Mouse (Mus musculus) adrenal gland, adult 10 weeks (tissue): ENCODE results near the gene Fstl3. TPM values are rescaled to one million over a fixed set of nuclear protein-coding genes. Genes with fewer than 3 reads are reported as not detected.

Experiments
- polyA plus RNA-seq: library from polyadenylated mRNA; stranded (reverse); fragments of 350-450 nt; fragmentation: Illumina TruSeq; extraction: RNeasy Lipid Tissue Mini Kit (QIAGEN cat#74804); gene quantifications from one replicate; pipeline ENCODE4 v1.2.3, GENCODE M21; 2014; ENCODE audit warnings: low read depth, low replicate concordance

The Fstl3 gene
- 6.9 TPM for polyA plus RNA-seq

DNA sequence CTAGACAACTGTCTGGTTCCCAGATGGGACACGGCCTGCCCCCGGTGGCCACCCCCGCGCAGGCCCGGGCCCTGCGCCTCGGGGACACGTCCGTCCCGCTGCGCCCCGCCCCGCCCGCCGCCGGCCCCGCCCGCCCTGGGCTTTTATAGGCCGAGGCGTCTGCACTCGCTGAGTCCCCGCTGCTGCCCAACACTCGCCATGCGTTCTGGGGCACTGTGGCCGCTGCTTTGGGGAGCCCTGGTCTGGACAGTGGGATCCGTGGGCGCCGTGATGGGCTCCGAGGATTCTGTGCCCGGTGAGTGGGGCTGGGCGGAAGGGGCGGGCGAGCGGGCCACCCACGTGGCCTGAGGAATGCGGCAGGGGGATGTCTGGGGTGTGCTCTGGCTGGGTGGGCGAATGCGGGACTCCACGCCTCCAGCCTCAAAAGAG lies at the start of gene Fstl3:
TSS of gene Fstl3 (plus strand) at position 170 of the 429 bp plus-strand sequence.

DNA sequence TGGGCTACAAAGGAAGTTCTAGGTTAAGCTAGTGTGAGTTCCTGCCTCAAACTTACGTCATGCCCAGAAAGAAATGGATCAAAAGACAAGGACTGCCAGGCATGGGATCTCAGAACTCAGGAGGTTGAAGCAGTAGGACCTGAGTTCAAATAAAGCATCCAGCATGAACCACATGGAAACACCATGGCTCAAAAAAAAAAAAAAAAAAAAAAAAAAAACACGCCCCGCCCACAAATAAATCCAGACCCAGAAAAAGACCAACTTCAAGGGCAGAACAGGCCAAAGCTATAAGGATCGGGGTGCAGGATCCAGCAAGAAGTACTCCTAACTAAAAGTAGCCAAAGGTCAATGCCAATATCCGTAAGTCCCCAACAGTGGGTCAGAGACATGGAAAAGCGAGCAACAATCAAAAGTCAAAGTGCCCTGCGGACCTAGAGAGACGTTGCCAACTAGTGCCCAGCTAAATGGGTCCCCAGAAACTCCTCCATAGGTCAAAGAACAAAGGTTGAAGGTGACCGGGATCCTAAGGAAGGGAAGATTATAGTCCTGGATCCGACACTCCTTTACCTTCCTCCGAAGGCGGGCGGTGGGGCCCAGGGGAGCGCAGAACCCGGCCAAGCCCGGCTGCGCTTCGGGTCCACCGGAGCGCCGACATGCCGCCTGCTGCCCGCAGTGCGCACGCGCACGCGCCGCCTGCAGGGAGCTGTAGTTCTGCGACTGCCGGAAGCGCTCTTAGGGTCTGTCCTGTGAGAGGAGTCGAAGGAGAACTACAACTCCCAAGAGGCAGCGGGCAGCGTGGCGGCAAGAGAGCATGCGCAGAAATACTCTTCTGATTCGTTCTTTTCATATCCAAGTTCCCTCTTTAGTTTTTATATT lies 30.9 kb upstream of the Fstl3 start, which contains the start of gene Polrmt:
TSS of gene Polrmt (minus strand) at position 684 of the 876 bp plus-strand sequence.

DNA sequence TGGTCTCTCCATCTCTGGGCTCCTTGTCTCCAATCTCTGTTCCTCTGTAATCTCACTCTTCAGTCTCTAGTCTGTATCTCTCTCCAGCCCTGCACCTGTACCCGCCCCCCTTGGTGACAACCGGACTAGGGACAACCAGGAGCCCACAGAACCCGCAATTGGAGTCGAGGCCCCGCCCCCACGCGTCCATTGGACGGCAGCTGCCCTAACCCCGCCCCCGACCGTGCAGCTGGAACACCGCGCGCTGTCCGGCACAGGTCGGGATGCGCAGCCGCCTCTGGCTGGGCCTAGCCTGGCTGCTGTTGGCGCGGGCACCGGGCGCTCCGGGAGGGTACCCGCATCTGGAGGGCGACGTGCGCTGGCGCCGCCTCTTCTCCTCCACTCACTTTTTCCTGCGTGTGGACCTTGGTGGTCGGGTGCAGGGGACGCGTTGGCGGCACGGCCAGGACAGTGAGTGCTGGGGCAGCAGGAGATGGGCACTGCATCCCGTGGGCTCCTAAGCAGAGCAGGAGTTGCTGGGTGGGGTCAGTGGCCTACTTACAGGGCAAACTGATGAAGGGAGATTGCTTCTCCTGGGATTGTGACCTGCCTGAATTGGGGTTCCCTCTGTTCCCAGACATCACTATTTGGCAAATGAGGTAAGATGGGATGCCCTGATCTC lies 22.1 kb upstream of the Fstl3 start, which contains the start of gene Fgf22:
TSS of gene Fgf22 (plus strand) at position 221 of the 661 bp plus-strand sequence.

DNA sequence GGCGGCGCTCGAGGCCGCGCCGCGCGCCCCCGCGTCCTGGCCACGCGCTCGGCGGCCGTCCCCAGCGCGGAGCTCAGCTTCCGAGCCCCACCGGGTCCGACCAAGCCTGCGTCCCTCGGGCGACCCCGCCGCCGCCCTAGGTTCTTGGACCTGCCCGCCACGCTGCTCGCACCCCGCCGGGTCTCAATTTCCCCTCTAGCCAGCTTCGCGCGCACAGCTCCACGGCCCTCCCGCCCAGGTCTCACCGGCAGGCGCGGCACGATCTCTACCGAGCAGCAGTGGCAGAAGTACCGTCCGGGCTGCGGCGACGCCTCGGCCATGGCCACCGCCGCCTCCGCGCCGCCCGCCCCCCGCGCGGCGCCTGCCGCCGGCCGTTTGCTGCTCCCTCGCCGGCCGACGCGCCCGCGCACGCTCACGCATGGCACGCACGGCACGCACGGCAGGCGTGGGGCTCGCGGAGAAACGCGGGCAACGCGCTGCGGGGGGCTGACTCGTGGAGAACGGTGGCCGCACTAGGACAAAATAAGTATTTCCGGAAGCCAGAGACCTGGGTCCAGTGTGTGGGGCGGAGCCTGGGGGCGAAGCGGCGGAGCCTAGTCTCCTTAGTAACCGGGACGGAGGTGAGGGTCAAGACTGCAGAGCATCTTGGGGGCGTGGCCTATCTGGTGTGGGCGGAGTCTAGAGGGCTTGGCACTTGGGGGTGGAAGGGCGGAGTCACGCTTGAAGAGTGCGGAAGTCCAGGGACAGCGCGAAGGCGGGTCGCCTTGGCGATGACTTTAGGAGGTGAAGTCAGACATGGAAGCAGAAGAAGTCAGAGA lies 10.4 kb upstream of the Fstl3 start, which contains the start of gene Rnf126:
TSS of gene Rnf126 (minus strand) at position 445 of the 818 bp plus-strand sequence.

GRCm38 (mm10) chr10:79790861-79791260 lies 13.8 kb downstream of the Fstl3 start, which contains the start of gene Prss57:
TSS of gene Prss57 (minus strand) at chr10:79790961.

GRCm38 (mm10) chr10:79793051-79793737 lies 16.1 kb downstream of the Fstl3 start, which contains the start of gene Palm:
TSS of gene Palm (plus strand) at chr10:79793572.

GRCm38 (mm10) chr10:79820782-79821181 lies 43.7 kb downstream of the Fstl3 start, which contains the start of gene Misp:
TSS of gene Misp (plus strand) at chr10:79820989.

Other genes with a start within 250 kb of the Fstl3 start
- gene Plpp2, start 243.5 kb upstream of the Fstl3 start, polyA plus RNA-seq = 1.7 TPM
- gene Mier2, start 222.1 kb upstream of the Fstl3 start, polyA plus RNA-seq = not detected
- gene Theg, start 189.9 kb upstream of the Fstl3 start, polyA plus RNA-seq = not detected
- gene C2cd4c, start 163.2 kb upstream of the Fstl3 start, polyA plus RNA-seq = not detected
- gene Shc2, start 139.4 kb upstream of the Fstl3 start, polyA plus RNA-seq = 1.1 TPM
- gene Odf3l2, start 131.5 kb upstream of the Fstl3 start, polyA plus RNA-seq = not detected
- not detected for gene Madcam1, start 112.7 kb upstream of the Fstl3 start, polyA plus RNA-seq
- gene Tpgs1, start 107.9 kb upstream of the Fstl3 start, polyA plus RNA-seq = not detected
- gene Cdc34, start 95.1 kb upstream of the Fstl3 start, polyA plus RNA-seq = not detected
- gene Gzmm, start 88.3 kb upstream of the Fstl3 start, polyA plus RNA-seq = not detected
- gene Bsg, start 72.8 kb upstream of the Fstl3 start, polyA plus RNA-seq = 289 TPM
- not detected for gene Hcn2, start 60.6 kb upstream of the Fstl3 start, polyA plus RNA-seq
- not detected for gene Polrmt, start 30.7 kb upstream of the Fstl3 start, polyA plus RNA-seq
- gene Fgf22, start 22.2 kb upstream of the Fstl3 start, polyA plus RNA-seq = not detected
- gene Rnf126, start 10.3 kb upstream of the Fstl3 start, polyA plus RNA-seq = 0.58 TPM
- gene Prss57, start 13.7 kb downstream of the Fstl3 start, polyA plus RNA-seq = not detected
- gene Palm, start 16.3 kb downstream of the Fstl3 start, polyA plus RNA-seq = 0.93 TPM
- gene Misp, start 43.7 kb downstream of the Fstl3 start, polyA plus RNA-seq = not detected
- 69.8 TPM for gene Ptbp1, start 77.2 kb downstream of the Fstl3 start, polyA plus RNA-seq
- gene Prtn3, start 97.2 kb downstream of the Fstl3 start, polyA plus RNA-seq = not detected
- gene Plppr3, start 97.4 kb downstream of the Fstl3 start, polyA plus RNA-seq = not detected
- gene Elane, start 109.0 kb downstream of the Fstl3 start, polyA plus RNA-seq = not detected
- 14.9 TPM for gene Cfd, start 113.6 kb downstream of the Fstl3 start, polyA plus RNA-seq
- not detected for gene Med16, start 131.7 kb downstream of the Fstl3 start, polyA plus RNA-seq
- gene Gm26602, start 133.6 kb downstream of the Fstl3 start, polyA plus RNA-seq = not detected
- not detected for gene Kiss1r, start 139.7 kb downstream of the Fstl3 start, polyA plus RNA-seq
- 8.8 TPM for gene R3hdm4, start 143.9 kb downstream of the Fstl3 start, polyA plus RNA-seq
- 1.9 TPM for gene Arid3a, start 149.8 kb downstream of the Fstl3 start, polyA plus RNA-seq
- 1.2 TPM for gene Wdr18, start 182.9 kb downstream of the Fstl3 start, polyA plus RNA-seq
- gene Grin3b, start 193.4 kb downstream of the Fstl3 start, polyA plus RNA-seq = not detected
- 0.64 TPM for gene Tmem259, start 207.1 kb downstream of the Fstl3 start, polyA plus RNA-seq
- 4.3 TPM for gene Cnn2, start 211.3 kb downstream of the Fstl3 start, polyA plus RNA-seq
- 0.58 TPM for gene Abca7, start 219.2 kb downstream of the Fstl3 start, polyA plus RNA-seq
- not detected for gene Arhgap45, start 239.4 kb downstream of the Fstl3 start, polyA plus RNA-seq